Mouse (Mus musculus): Measurements from ENCODE around the gene Sf3a2.

Gene Sf3a2

GRCm38 (mm10) chr10:80798150-80799006, at the start of gene Sf3a2, which contains the start of gene Plekhj1:
Sf3a2 (plus strand) TSS chr10:80798198.
Plekhj1 (minus strand) TSS chr10:80798626.
- DNase-seq (ENCODE audit: low spot score): peak; percentile 95

DNA sequence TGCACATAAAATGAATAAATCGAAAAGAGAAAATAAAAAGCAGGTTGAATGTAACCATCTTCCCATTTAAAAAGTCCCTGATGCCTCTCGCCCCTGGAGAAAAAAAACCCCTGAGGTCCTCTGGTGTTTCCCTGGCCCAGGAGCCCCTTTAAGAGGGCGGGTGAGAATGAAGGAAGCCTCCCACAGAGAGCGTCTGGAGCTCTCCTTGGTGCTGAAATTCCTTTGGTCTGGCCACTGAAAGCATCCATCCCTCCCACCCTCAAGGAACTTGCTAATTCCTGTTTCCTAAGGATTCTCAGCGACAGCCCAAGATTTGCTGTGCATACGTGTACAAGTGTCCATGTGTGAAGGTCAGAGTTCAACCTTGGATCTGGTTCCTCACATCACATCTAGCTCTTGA, 49.4 kb upstream of the Sf3a2 start:
- peak; percentile 39 for DNase-seq (ENCODE audit: low spot score)

- no peak for DNase-seq (ENCODE audit: low spot score)
These were observed 46.7 kb upstream of the Sf3a2 start for GRCm38 (mm10) chr10:80751188-80751832.

- peak; percentile 41 for DNase-seq (ENCODE audit: low spot score)
These were observed 45.8 kb upstream of the Sf3a2 start for GRCm38 (mm10) chr10:80752079-80752625.

DNA sequence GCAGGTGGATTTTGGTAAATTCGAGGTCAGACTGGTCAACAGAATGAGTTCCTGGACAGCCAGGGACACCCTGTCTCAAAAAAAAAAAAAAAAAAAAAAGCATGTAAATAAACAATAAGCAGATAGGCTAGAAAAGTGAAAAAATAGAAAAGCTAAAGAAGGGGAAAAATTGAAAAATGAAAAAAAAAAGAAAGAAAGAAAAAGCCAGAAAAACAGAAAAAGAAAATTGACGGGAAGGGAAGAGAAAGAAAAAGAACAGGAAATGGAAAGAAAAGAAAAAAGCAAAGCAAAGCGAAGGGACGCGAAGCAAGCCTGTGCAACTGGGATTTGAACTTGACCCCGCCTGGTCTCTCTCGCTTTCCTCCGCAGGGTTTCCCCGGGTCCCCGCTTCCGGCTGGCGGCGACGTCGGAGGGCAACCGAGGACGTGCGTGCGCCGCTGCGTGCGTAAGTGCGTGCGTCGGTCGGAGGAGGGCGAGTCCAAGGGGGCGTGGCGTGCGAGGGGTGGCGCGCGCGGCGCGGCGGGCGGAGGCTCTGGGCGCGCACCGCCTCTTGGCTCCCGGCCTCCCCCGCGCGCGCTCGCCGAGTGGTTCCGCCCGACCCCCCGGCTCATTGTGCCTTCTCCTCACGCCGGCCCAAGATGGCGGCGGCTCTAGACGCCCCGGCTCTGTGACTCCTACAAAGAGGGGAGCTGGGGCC, 43.3 kb upstream of the Sf3a2 start, which contains the start of gene Dot1l:
Gene Dot1l (plus strand): TSS at position 613 of the 697 bp plus-strand sequence.
- DNase-seq (ENCODE audit: low spot score): peak; percentile 93

DNA sequence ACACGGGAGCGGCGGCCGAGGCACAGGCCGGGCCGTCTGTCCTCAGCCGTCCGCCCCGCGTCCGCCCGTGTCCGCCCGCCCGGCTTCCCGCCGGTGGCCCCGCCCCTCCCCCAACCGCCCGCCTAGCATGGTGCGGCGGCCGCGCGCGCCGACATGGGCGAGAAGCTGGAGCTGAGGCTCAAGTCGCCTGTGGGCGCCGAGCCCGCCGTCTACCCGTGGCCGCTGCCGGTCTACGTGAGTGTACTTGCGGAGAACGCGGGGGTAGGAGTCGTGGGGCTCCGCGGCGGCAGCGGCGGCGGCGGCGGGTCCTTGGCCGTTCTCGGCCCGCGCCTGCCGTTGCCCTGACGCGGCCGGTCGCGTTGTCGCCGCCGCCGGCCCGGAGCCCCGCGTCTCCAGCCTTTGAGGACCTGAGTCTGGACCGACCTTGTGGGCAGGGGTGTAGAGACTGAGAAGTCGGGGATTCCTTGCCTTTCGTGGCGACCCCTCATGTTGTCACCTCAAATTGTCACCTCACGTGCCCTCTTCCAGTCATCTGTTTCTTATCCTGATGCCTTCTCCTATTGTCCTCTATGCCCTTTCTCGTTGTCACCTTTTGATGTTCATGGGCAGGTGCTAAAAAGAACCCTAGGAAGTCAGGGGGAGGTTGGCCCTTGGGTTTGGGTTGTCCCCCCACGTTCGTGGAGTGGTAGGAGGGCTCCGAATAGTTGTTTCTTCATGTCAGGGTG, 42.5 kb upstream of the Sf3a2 start:
- no peak for DNase-seq (ENCODE audit: low spot score)

DNA sequence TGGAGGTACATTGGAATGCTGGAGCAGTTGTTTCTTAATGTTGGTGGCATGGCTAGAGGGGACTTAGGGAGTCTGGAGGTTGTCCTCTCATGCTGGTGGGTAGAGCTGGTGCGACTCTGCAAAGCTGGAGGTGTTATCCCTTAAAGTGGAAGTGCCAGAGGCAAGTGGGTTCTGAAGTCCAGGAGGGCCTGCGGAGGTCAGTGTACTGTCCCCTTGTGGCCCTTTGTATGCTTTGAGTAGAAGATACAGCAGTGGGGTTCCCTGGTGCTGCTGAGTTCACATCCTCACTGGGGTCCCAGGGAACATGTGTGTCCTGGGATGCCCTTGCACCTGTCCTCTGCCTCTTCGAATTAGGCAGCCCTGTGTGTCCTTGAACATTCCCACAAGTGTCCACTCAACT, 41.9 kb upstream of the Sf3a2 start:
- DNase-seq (ENCODE audit: low spot score): no peak

GRCm38 (mm10) chr10:80756509-80756908, 41.5 kb upstream of the Sf3a2 start:
- DNase-seq (ENCODE audit: low spot score): no peak

GRCm38 (mm10) chr10:80756967-80757366, 41.0 kb upstream of the Sf3a2 start:
- no peak for DNase-seq (ENCODE audit: low spot score)

GRCm38 (mm10) chr10:80757717-80758116, 40.3 kb upstream of the Sf3a2 start:
- peak; percentile 22 for DNase-seq (ENCODE audit: low spot score)

GRCm38 (mm10) chr10:80758651-80759050, 39.3 kb upstream of the Sf3a2 start:
- no peak for DNase-seq (ENCODE audit: low spot score)

DNA sequence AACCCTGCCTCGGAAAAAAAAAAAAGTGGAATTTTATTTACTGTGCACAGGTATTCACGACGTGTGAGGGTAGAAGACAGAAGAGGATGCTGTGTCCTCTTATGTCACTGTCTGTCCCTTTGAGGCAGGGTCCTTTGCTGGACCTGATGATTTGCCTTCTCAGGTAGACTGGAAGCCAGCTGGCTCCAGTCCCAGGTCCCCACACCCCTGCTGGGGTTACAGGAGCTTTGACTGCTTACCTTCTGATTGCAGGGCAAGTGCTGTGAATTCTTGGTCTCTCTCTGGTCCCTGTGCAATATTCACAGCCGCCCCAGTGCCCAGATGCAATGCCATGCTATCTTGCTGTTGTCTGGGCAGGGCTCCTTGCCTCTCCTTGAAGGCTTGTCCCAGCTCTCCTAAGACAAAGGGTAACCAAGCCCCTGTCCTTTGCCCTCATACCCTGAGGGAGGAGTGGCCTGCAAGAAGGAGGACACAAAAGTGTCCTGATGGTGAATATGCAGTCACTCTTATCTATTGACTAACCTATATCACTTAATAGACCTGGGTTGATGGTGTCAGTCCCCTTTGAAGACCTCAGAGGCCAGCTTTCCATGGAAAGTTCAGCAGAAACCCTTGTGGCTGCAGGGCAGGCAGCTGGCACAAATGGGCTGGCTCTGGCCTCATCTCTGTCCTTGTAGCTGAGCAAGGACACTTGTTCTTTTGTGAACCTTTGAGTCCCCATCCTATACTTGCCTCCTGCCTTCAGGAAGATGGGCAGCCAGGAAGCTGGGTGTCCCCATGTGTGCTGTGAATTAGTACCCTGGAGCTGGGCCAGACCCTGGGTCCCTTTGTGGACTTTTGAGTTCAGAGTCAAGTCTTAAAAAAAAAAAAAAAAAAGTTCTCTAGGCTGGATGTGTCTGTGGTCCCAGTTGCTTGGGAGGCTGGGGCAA, 37.1 kb upstream of the Sf3a2 start:
- no peak for DNase-seq (ENCODE audit: low spot score)

- no peak for DNase-seq (ENCODE audit: low spot score)
These were observed 36.2 kb upstream of the Sf3a2 start for GRCm38 (mm10) chr10:80761821-80762220.

GRCm38 (mm10) chr10:80763502-80763901, 34.5 kb upstream of the Sf3a2 start:
- DNase-seq (ENCODE audit: low spot score): no peak

DNA sequence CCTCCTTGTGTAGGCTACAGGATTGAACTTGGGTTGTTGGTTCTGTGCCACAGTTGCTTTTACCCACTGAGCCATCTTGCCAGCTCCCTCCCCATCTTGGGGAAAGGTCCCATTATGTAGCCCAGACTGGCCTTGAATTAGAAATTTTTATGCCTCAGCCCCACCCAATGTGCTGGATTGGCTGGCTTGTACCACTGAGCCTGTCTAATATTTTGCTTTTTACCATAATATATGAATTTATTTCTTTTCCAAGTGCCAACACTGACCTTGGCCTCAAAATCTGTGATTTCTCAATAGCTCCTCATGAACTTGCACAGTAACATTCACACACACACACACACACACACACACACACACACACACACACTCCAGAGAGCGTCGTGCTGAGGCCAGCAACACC, 32.3 kb upstream of the Sf3a2 start:
- DNase-seq (ENCODE audit: low spot score): no peak

DNA sequence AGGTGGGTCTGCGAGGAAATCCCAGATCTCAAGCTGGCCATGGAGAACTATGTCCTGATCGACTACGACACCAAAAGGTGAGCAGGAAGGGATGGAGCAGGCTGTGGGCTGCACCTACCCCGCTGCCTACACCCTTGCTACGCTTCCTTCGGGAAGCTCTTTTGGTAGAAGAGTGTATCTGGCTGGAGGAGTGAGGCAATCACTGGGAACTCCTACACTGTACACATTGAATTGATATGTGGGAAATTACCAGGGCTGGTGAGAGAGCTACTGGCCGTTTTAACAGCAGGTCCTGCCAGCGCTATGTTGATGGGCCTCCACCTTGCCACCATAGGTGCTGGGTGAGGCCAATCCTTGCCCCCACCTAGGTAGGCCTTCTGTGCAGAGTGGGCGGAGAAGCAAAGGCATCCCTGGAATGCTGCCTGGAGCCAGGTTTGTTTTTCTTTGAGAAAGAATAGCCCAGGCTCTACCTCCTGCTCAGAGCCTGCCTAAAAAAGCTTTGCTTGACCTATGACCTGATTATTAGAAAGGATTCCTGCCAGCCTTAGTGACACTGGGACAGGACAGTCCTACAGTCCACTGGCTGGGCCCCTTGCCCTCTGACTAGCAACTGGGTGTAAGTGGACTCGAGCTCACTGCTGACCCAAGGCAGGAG, 31.7 kb upstream of the Sf3a2 start:
- DNase-seq (ENCODE audit: low spot score): no peak

- DNase-seq (ENCODE audit: low spot score): no peak
These were observed 29.6 kb upstream of the Sf3a2 start for GRCm38 (mm10) chr10:80768365-80768764.

DNA sequence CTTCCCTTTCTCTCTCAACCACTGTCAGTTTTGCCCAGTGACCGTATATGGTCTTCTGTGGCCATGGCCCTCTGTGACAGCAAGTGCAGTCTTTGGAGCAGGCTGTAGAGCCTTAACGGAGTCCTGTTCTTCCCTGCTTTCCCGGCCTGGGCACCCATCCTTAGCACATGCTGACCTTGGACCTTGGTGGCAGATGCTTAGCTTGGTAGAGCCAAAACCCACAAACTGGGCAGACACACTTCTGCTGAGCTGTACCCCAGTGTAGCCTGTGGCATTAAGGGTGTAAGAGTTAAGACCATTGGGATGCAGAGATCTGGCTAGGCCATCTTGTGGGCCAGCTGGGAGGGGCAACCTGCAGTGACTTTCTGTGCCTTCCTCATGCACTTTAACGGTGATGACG, 24.2 kb upstream of the Sf3a2 start:
- no peak for DNase-seq (ENCODE audit: low spot score)

DNA sequence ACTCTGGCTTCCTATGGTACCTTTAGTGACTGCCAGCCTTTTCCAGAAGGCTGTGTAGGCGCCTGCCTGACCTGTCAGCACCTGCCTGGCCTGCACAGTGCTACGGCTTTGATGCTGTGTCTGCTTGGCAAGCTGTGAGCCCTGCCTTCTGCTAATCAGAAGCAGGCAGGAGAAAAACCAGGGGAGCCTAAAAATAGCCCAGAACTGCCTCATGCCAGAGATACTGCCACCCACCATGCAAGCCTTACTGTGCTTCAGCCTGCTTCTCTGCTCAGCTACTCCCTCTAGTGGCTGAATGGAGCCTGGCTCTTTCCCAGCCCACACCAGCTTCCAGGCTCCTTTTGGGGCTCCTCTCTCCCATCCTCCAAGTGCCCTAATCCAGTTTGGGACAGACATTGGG, 23.4 kb upstream of the Sf3a2 start:
- DNase-seq (ENCODE audit: low spot score): peak; percentile 45

GRCm38 (mm10) chr10:80774981-80775380, 23.0 kb upstream of the Sf3a2 start:
- DNase-seq (ENCODE audit: low spot score): no peak

All from ovary, postnatal 10 days (tissue).